Mouse (Mus musculus) T-cell, adult 66 days (primary cell): ENCODE results near the gene Rhod. TPM values are rescaled to one million over a fixed set of nuclear protein-coding genes. Genes with fewer than 3 reads are reported as not detected.

Experiments used
- total RNA-seq, 2 experiments: library from RNA; stranded (reverse); gene quantifications; 3 replicates in 1 of 2; 4 replicates in 1 of 2; pipeline ENCODE4 v1.2.4; 2023

Gene Rhod
- 1 to 10 TPM in 1 of 2 experiments, under 1 TPM in 1; 0.39 to 1.8 TPM for total RNA-seq

GRCm38 (mm10) chr19:4439161-4439801, at the start of gene Rhod:
TSS of gene Rhod (minus strand) at chr19:4439432.

GRCm38 (mm10) chr19:4477345-4478189, 38.3 kb upstream of the Rhod start, which contains the start of gene Syt12:
TSS of gene Syt12 (minus strand) at chr19:4477447.

GRCm38 (mm10) chr19:4397798-4398629, 41.2 kb downstream of the Rhod start, which contains the start of gene Kdm2a:
TSS of gene Kdm2a (minus strand) at chr19:4398285.

Other genes starting within 250 kb of the Rhod start
- 100 to 1,000 TPM; 292 to 316 TPM for gene Tbc1d10c, start 248.1 kb downstream of the Rhod start, total RNA-seq
- gene Ppp1ca, start 247.4 kb downstream of the Rhod start, total RNA-seq: 100 to 1,000 TPM; 386 to 415 TPM
- gene Rad9a, start 237.8 kb downstream of the Rhod start, total RNA-seq: 10 to 100 TPM; 46.6 to 54.9 TPM
- 100 to 1,000 TPM; 139 to 167 TPM for gene Clcf1, start 225.2 kb downstream of the Rhod start, total RNA-seq
- gene AC109138.7, start 225.1 kb downstream of the Rhod start, total RNA-seq: not detected
- 10 to 100 TPM; 50.8 to 51.4 TPM for gene Pold4, start 207.5 kb downstream of the Rhod start, total RNA-seq
- 10 to 100 TPM; 17.8 to 18.9 TPM for gene Ssh3, start 170.3 kb downstream of the Rhod start, total RNA-seq
- gene Ankrd13d, start 156.3 kb downstream of the Rhod start, total RNA-seq: 10 to 100 TPM; 19.0 to 20.5 TPM
- gene Grk2, start 133.2 kb downstream of the Rhod start, total RNA-seq: 100 to 1,000 TPM; 399 to 431 TPM
- gene Kdm2a, start 41.1 kb downstream of the Rhod start, total RNA-seq: 100 to 1,000 TPM; 155 to 160 TPM
- not detected for gene Syt12, start 38.0 kb upstream of the Rhod start, total RNA-seq
- not detected for gene 2010003K11Rik, start 59.2 kb upstream of the Rhod start, total RNA-seq
- gene Pcx, start 71.0 kb upstream of the Rhod start, total RNA-seq: 1 to 10 TPM; 2.3 to 4.6 TPM
- under 1 TPM; 0.29 to 0.53 TPM for gene Lrfn4, start 176.2 kb upstream of the Rhod start, total RNA-seq
- gene Rce1, start 186.2 kb upstream of the Rhod start, total RNA-seq: 10 to 100 TPM; 53.2 to 59.2 TPM